Mouse (Mus musculus): ENCODE measurements around the gene Mpv17.

The Mpv17 gene

GRCm38 (mm10) chr5:31154152-31154553 is at the start of gene Mpv17:
Mpv17 (minus strand) TSS chr5:31154251.
- peak; percentile 92 for DNase-seq

GRCm38 (mm10) chr5:31202933-31203332 is 48.9 kb upstream of the Mpv17 start:
- DNase-seq: no peak

- DNase-seq: peak; percentile 99
These were observed 47.9 kb upstream of the Mpv17 start, which contains the start of gene Zfp513 for GRCm38 (mm10) chr5:31201742-31202590. Zfp513 (minus strand) TSS chr5:31202303.

GRCm38 (mm10) chr5:31201042-31201741 is 47.1 kb upstream of the Mpv17 start:
- DNase-seq: no peak

- DNase-seq: no peak
These were observed 46.3 kb upstream of the Mpv17 start for GRCm38 (mm10) chr5:31200327-31200768.

GRCm38 (mm10) chr5:31199893-31200292 is 45.8 kb upstream of the Mpv17 start:
- no peak for DNase-seq

- no peak for DNase-seq
These were observed 45.4 kb upstream of the Mpv17 start for GRCm38 (mm10) chr5:31199321-31199892.

- DNase-seq: no peak
These were observed 44.7 kb upstream of the Mpv17 start for GRCm38 (mm10) chr5:31198616-31199320.

- no peak for DNase-seq
These were observed 44.1 kb upstream of the Mpv17 start for GRCm38 (mm10) chr5:31198170-31198569.

- no peak for DNase-seq
These were observed 43.0 kb upstream of the Mpv17 start for GRCm38 (mm10) chr5:31197072-31197471.

GRCm38 (mm10) chr5:31196207-31196606 is 42.2 kb upstream of the Mpv17 start:
- no peak for DNase-seq

GRCm38 (mm10) chr5:31195671-31196070 is 41.6 kb upstream of the Mpv17 start:
- no peak for DNase-seq

GRCm38 (mm10) chr5:31194486-31195485 is 40.7 kb upstream of the Mpv17 start:
- DNase-seq: no peak

- DNase-seq: no peak
These were observed 39.7 kb upstream of the Mpv17 start for GRCm38 (mm10) chr5:31193631-31194281.

- peak; percentile 100 for DNase-seq
These were observed 39.0 kb upstream of the Mpv17 start, which contains the start of the genes Snx17 and Eif2b4 for GRCm38 (mm10) chr5:31192939-31193630. Snx17 (plus strand) TSS chr5:31193227. Eif2b4 (minus strand) TSS chr5:31193430.

- no peak for DNase-seq
These were observed 38.2 kb upstream of the Mpv17 start for GRCm38 (mm10) chr5:31192045-31192938.

- no peak for DNase-seq
These were observed 36.1 kb upstream of the Mpv17 start for GRCm38 (mm10) chr5:31190201-31190600.

- peak; percentile 35 for DNase-seq
These were observed 34.3 kb upstream of the Mpv17 start for GRCm38 (mm10) chr5:31188223-31188840.

GRCm38 (mm10) chr5:31183678-31184077 is 29.6 kb upstream of the Mpv17 start:
- no peak for DNase-seq
